ENCODE assay signal across 8 mouse cellular contexts in genomic region chr8:115529568-115530342, GRCm38 (mm10).
DNase-seq lines count a peak whose midpoint lies in the region; ATAC-seq and TF ChIP-seq lines count a peak whose summit lies in the region.

No protein-coding gene starts in this region.

- ATAC-seq in lung, embryonic 14.5 days (ENCODE audit: insufficient read depth) = no peak
- 0 out of 2 replicates have a peak, but pooled peaks have one; percentile 21 for ATAC-seq in monocyte, adult 5-6 weeks (replicated peaks; ENCODE audit: insufficient number of reproducible peaks, low FRiP score, low TSS enrichment, poor library complexity, severe bottlenecking)

- no peak overlapping the region for H3K9ac ChIP-seq in lung, embryonic 14.5 days

- TF ChIP-seq POLR2A in kidney, adult 2 months (IDR thresholded peaks at IDR 0.05; ENCODE audit: low read depth, low read length) = no peak

- H3K27me3 ChIP-seq in lung, embryonic 14.5 days (ENCODE audit: insufficient read depth, low read length) = no peaks in the 10 kb centered on the region
- H3K27me3 ChIP-seq in kidney, adult 2 months (replicated peaks; ENCODE audit: control insufficient read depth, insufficient read depth, low read length) = no peaks in the 10 kb centered on the region

- no peak overlapping the region for H3K4me3 ChIP-seq in lung, embryonic 14.5 days (ENCODE audit: low read depth, low read length)
- H3K4me3 ChIP-seq in kidney, adult 2 months (ENCODE audit: insufficient read depth, low read depth, low read length) = peak overlapping the region; percentile 3; the same call in 1 of the 2 replicates

- no peaks in the 10 kb centered on the region for H3K4me1 ChIP-seq in lung, embryonic 14.5 days (ENCODE audit: insufficient read depth)
- H3K4me1 ChIP-seq in kidney, adult 2 months (ENCODE audit: control insufficient read depth, insufficient read depth, low read length) = no peaks in the 10 kb centered on the region

- no peaks in the 10 kb centered on the region for H3K9me3 ChIP-seq in lung, embryonic 14.5 days (ENCODE audit: low read depth, low read length)

- no peak overlapping the region for H3K27ac ChIP-seq in lung, embryonic 14.5 days (ENCODE audit: low read depth)
- no peak overlapping the region for H3K27ac ChIP-seq in kidney, adult 2 months (ENCODE audit: insufficient read depth, low read depth, low read length)

- TF ChIP-seq CTCF in lung, embryonic 14.5 days (IDR thresholded peaks at IDR 0.05; ENCODE audit: low read depth) = no peak
- TF ChIP-seq CTCF in kidney, adult 2 months (conservative IDR thresholded peaks at IDR 0.05; ENCODE audit: insufficient read depth, insufficient read length, low read depth, low read length) = no peak

- H3K4me2 ChIP-seq in lung, embryonic 14.5 days = peak overlapping the region; percentile 35; the same call in 1 of the 2 replicates

- WGBS in lung, embryonic 14.5 days = 26% methylated on average over 14 of the region's 14 CpGs
- 18% methylated on average over 14 of the region's 14 CpGs for WGBS in kidney, adult 2 months

- DNase-seq in lung, embryonic 14.5 days = peak; percentile 18
- no peak for DNase-seq in lung, postnatal 10 days
- peak; percentile 9 for DNase-seq in embryo, embryonic 11 days
- DNase-seq in kidney, adult 2 months = peak; percentile 47
- DNase-seq in spleen, adult 18-20 months = no peak
- DNase-seq in gastrocnemius, postnatal 25 days = no peak
- no peak for DNase-seq in thymus, postnatal 0 days (ENCODE audit: low spot score)

- H3K36me3 ChIP-seq in lung, embryonic 14.5 days (ENCODE audit: insufficient read depth) = no peaks in the 10 kb centered on the region
- no peaks in the 10 kb centered on the region for H3K36me3 ChIP-seq in kidney, adult 2 months (ENCODE audit: control insufficient read depth, insufficient read depth, low read length)

Comparison
In these comparisons a context has a peak if more than half of its experiments do, and no peak if none do; other contexts are left out.
1. DNase-seq: peak in lung, embryonic 14.5 days (single experiment), embryo, embryonic 11 days (single experiment) and kidney, adult 2 months (single experiment); none in lung, postnatal 10 days (single experiment), spleen, adult 18-20 months (0 of 2), gastrocnemius, postnatal 25 days (single experiment) and thymus, postnatal 0 days (single experiment).